Mouse (Mus musculus) stomach, postnatal 0 days (tissue): Measurements from ENCODE around the gene Pgam5.

Source experiments
- CTCF ChIP-seq: IDR thresholded peaks from 2 replicates; pipeline ENCODE4 v1.5.1; 2016; ENCODE audit warnings: antibody characterized with exemption, low read depth, mild to moderate bottlenecking, moderate library complexity
- EP300 ChIP-seq: optimal IDR thresholded peaks from 2 replicates; pipeline ENCODE3; 2016; ENCODE audit warnings: antibody characterized with exemption

DNA sequence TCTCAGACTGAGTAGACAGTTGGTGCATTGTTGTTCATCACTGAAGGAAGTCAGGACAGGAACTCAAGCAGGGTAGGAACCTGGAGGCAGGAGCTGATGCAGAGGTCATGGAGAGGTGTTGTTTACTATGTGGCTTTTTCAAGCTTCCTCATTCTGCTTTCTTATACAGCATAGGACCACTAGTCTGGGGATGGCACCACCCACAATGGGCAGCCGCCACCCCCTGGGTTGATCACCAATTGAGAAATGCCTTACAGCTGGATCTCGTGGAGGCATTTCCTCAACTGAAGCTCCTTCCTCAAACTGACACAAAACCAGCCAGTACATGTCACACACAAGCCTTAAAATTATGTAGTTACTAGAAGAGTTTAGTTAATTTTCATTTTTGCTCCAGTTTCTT lies 58.4 kb downstream of the Pgam5 start:
- TF ChIP-seq CTCF: no peak
- no peak for TF ChIP-seq EP300
